Mouse (Mus musculus) kidney, embryonic 14.5 days (tissue): ENCODE data around the gene Kcnt2. TPM values are rescaled to one million over a fixed set of nuclear protein-coding genes. Genes with fewer than 3 reads are reported as not detected.

Experiments
- ATAC-seq: fragments of 200-750 bp; cut with Nextera tagmentation; 2 replicates; pipeline ENCODE4 v1.8.0; 2017; ENCODE audit warnings: moderate number of reproducible peaks, mild to moderate bottlenecking, moderate TSS enrichment, moderate library complexity; ENCODE audit not compliant: low FRiP score, low TSS enrichment
- H3K27ac ChIP-seq: fragments of 300-500 bp; sonication (generic); 2 replicates; pipeline ENCODE4 v1.5.1; 2014; ENCODE audit warnings: low read depth, mild to moderate bottlenecking, low read length, moderate library complexity, mixed read lengths
- H3K27me3 ChIP-seq: fragments of 300-500 bp; sonication (generic); 2 replicates; pipeline ENCODE4 v1.6.1; 2014; ENCODE audit warnings: mild to moderate bottlenecking, low read length; ENCODE audit not compliant: control insufficient read depth, insufficient read depth
- H3K36me3 ChIP-seq: fragments of 300-500 bp; sonication (generic); 2 replicates; pipeline ENCODE4 v1.6.1; 2014; ENCODE audit warnings: low read length, mixed read lengths; ENCODE audit not compliant: control insufficient read depth, insufficient read depth
- H3K4me1 ChIP-seq: fragments of 300-500 bp; sonication (generic); 2 replicates; pipeline ENCODE4 v1.6.1; 2014; ENCODE audit warnings: low read length, mixed read lengths; ENCODE audit not compliant: control insufficient read depth, insufficient read depth
- H3K4me2 ChIP-seq: fragments of 300-500 bp; sonication (generic); replicated peaks from 2 replicates; pipeline ENCODE4 v1.6.1; 2014; ENCODE audit warnings: low read depth, mild to moderate bottlenecking, low read length
- H3K4me3 ChIP-seq: fragments of 300-500 bp; sonication (generic); 2 replicates; pipeline ENCODE4 v1.5.1; 2014; ENCODE audit warnings: mild to moderate bottlenecking, low read length
- H3K9ac ChIP-seq: fragments of 300-500 bp; sonication (generic); 2 replicates; pipeline ENCODE4 v1.6.1; 2014; ENCODE audit warnings: low read depth, mild to moderate bottlenecking, low read length, moderate library complexity
- H3K9me3 ChIP-seq: fragments of 300-500 bp; sonication (generic); 2 replicates; pipeline ENCODE4 v1.6.1; 2016; ENCODE audit warnings: low read length; ENCODE audit not compliant: control insufficient read depth
- WGBS: fragments of 180-500 bp; shearing (Covaris S2); extraction: QIAGEN DNeasy Blood & Tissue Kit; methylation state at CpG from one replicate; pipeline ENCODE4 v1.1.7; 2014; 5-methylcytosine and 5-hydroxymethylcytosine counted together
- polyA plus RNA-seq: library from polyadenylated mRNA; unstranded; fragments of >200 nt; fragmentation: Nextera tagmentation; extraction: Ambion mirVana; gene quantifications from 2 replicates; pipeline ENCODE4 v1.2.1, GENCODE M21; 2014

Kcnt2 gene
- polyA plus RNA-seq = 3.0 and 4.8 TPM in 2 replicates

DNA sequence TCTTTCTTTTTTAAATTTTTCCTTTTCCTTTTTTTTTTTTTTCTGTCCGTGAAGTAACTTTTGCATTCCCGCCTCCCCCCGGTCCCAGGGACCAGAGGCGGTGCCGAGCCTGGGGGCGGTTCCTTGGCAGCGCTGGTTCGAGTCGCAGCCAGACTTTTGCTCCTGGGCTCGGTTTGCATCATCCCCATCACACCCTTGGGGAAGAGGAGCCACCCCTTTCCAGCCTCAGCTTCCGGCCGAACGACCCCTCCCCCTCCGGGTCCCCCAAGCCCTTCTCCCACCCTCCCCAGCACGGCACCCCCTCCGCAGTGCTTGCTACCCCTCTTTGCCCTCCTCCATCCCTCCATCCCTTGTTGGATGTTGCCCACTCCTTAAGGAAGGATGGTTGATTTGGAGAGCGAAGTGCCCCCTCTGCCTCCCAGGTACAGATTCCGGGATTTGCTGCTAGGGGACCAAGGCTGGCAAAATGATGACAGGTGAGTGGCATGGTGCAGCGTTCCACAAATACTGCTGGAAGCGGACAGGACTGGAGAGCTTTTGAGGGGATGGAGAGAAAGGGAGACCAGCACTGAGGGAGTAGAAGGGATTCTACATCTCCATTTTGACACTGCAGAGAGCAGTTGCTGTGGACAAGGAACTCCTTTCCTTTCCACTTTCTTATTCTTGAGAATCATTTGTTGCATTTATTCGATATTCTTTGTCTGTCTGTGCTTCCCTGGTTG lies at the start of gene Kcnt2:
Gene Kcnt2 (plus strand): TSS at position 283 of the 722 bp plus-strand sequence.
- Histone ChIP-seq H3K9me3 (no peaks in the 10 kb centered on the region), H3K4me1 (no peaks in the 10 kb centered on the region), H3K27me3 (no peaks in the 10 kb centered on the region), H3K27ac (no peak within 1 kb of the TSS), H3K36me3 (no peaks in the 10 kb centered on the region), H3K4me3 (peak within 1 kb of the TSS; percentile 60), H3K4me2 (peak within 1 kb of the TSS; percentile 83), H3K9ac (peak within 1 kb of the TSS; percentile 52; the same call in 1 of the 2 replicates)
- ATAC-seq = peak; percentile 37
- WGBS = 2% methylated on average over 21 of the region's 21 CpGs

DNA sequence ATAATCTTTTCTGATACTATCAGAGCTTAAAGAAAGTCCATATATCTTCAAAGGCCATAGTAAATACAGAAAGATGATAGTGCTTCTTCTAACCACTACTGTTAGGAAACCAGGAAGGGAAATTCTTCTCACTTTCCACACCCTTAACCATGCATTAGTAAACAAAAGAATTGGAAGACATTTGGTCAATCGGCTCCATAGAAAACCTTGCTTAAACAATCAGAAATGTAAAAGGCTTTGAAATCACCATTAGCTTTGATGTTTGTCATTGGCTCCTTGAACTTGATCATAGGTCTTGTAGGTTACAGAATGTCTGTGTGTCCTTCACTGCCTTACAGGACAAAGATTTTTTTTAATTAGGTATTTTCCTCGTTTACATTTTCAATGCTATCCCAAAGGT lies 40.6 kb upstream of the Kcnt2 start:
- Histone ChIP-seq H3K36me3 (no peaks in the 10 kb centered on the region), H3K4me1 (no peaks in the 10 kb centered on the region), H3K27me3 (no peaks in the 10 kb centered on the region), H3K9me3 (no peaks in the 10 kb centered on the region; the same call in 1 of the 2 replicates), H3K9ac (no peak overlapping the region), H3K4me2 (no peak overlapping the region), H3K27ac (no peak overlapping the region), H3K4me3 (no peak overlapping the region)
- ATAC-seq = no peak
- WGBS = 88% methylated on average over 2 of the region's 2 CpGs

DNA sequence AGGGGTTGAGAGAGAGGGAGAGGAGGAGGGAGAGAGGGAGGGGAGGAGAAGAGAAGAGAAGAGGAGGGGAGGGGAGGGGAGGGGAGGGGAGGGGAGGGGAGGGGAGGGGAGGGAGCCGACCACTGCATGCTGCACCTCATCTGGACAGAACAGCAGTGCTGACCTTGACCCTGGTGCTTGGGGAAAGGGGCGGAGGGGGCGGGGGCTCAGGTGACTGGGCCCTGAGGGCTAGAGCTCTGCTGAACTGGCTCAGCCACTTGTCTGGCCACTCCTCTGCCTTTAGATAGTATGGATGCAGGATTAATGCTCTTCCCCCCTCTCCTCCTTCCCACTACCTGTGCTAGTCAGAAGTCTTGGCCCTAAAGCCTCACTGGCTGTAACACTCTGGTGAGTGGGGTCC lies 20.7 kb upstream of the Kcnt2 start:
- H3K9ac ChIP-seq = no peak overlapping the region
- H3K9me3 ChIP-seq = no peaks in the 10 kb centered on the region
- H3K4me2 ChIP-seq = no peak overlapping the region
- no peak for ATAC-seq
- no peaks in the 10 kb centered on the region for H3K4me1 ChIP-seq
- H3K4me3 ChIP-seq = no peak overlapping the region
- no peaks in the 10 kb centered on the region for H3K36me3 ChIP-seq
- no peaks in the 10 kb centered on the region for H3K27me3 ChIP-seq
- no peak overlapping the region for H3K27ac ChIP-seq
- 30% methylated on average over 3 of the region's 3 CpGs for WGBS

DNA sequence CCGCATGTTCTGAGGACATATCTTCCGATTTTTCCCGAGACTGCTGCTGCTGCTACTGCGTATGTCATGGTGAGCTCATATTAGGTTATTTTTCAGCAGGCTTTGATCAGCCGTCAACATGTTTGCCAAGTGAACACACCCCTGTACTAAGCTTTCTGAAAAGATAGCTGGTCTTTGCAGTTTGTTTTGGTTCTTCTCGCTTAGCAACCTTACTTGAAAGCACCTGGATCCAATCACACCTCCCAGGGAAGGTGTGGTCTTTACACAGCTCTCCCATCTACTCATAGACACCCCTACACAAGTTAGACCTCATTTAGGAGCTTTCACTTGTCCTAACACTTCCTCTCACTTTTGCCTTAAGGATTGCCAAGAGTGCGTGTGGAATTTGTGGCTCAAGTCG lies 19.3 kb upstream of the Kcnt2 start:
- no peaks in the 10 kb centered on the region for H3K27me3 ChIP-seq
- H3K9ac ChIP-seq = no peak overlapping the region
- 82% methylated on average over 8 of the region's 8 CpGs for WGBS
- H3K27ac ChIP-seq = no peak overlapping the region
- H3K4me3 ChIP-seq = no peak overlapping the region
- H3K9me3 ChIP-seq = no peaks in the 10 kb centered on the region
- ATAC-seq = no peak
- no peaks in the 10 kb centered on the region for H3K4me1 ChIP-seq
- H3K4me2 ChIP-seq = no peak overlapping the region
- no peaks in the 10 kb centered on the region for H3K36me3 ChIP-seq

DNA sequence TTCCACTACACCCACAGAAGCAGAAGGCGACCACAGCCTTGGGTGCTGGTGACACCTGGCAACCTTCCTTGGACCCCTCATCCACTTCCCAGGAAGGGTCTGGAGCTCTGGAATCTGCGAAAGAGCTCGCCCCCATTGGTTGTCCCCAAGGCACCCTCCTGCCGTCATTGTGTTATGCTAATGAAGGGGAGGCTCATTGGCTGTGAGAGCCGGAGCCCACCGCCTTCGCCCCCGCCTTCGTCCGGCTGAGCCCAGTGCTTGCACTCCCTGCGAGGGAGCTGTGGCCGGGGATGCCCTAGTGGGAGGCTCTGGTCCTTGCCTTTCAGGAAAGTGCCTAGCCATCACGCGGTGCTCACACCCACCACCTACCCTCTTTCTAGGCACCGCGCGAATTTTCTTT lies 493 bp upstream of the Kcnt2 start:
- Histone ChIP-seq H3K9me3 (no peaks in the 10 kb centered on the region), H3K9ac (peak overlapping the region; percentile 52; the same call in 1 of the 2 replicates), H3K4me1 (no peaks in the 10 kb centered on the region), H3K27me3 (no peaks in the 10 kb centered on the region), H3K4me3 (peak overlapping the region; percentile 60), H3K36me3 (no peaks in the 10 kb centered on the region), H3K27ac (no peak overlapping the region), H3K4me2 (peak overlapping the region; percentile 83)
- under 1% methylated on average over 17 of the region's 17 CpGs for WGBS
- ATAC-seq = peak; percentile 100

DNA sequence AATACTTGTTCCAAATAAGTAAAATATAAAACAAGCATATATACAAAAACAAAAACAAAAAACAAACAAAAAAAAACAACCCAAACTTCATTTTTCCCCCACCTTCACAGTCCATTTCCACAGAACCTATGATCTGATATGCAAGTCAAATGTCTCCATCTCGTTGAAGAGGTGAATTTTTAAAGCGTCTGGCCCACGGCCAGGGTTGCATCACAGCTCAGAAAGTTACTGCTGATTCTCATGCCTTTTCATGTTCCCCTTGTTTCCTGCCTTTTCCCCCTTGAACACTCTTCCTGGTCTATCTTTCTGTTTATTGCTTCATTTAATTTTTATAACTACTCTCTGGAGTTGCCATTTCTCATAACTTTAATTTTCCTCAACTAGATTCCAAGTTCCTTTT lies 18.7 kb downstream of the Kcnt2 start:
- no peak for ATAC-seq
- Histone ChIP-seq H3K4me3 (no peak overlapping the region), H3K9me3 (no peaks in the 10 kb centered on the region), H3K36me3 (no peaks in the 10 kb centered on the region), H3K9ac (no peak overlapping the region), H3K4me2 (no peak overlapping the region), H3K27ac (no peak overlapping the region), H3K27me3 (no peaks in the 10 kb centered on the region), H3K4me1 (no peaks in the 10 kb centered on the region)
- 84% methylated on average over 3 of the region's 3 CpGs for WGBS

DNA sequence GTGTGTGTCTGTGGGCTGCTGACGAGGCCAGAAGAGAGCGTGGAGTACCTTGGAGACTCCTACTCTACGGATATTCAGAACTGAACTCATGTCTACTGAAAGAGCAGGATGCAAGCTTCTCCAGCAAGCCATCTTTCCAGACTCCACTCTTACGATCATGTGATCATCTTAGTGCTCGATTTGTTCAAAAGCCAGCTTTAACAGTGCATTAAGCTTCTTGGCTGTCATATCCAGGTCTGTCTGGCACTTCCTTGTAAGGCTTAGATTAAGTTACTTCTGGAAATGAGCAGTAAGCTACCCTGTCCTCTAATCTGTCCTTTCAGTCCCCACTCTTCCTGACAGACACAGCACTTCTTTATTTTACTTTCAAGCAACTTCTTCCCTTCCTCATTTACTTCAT lies 20.1 kb downstream of the Kcnt2 start:
- H3K36me3 ChIP-seq = no peaks in the 10 kb centered on the region
- 82% methylated on average over 5 of the region's 5 CpGs for WGBS
- no peaks in the 10 kb centered on the region for H3K4me1 ChIP-seq
- H3K9me3 ChIP-seq = no peaks in the 10 kb centered on the region
- no peak overlapping the region for H3K27ac ChIP-seq
- no peak overlapping the region for H3K4me3 ChIP-seq
- no peak overlapping the region for H3K9ac ChIP-seq
- no peak for ATAC-seq
- no peaks in the 10 kb centered on the region for H3K27me3 ChIP-seq
- H3K4me2 ChIP-seq = no peak overlapping the region

DNA sequence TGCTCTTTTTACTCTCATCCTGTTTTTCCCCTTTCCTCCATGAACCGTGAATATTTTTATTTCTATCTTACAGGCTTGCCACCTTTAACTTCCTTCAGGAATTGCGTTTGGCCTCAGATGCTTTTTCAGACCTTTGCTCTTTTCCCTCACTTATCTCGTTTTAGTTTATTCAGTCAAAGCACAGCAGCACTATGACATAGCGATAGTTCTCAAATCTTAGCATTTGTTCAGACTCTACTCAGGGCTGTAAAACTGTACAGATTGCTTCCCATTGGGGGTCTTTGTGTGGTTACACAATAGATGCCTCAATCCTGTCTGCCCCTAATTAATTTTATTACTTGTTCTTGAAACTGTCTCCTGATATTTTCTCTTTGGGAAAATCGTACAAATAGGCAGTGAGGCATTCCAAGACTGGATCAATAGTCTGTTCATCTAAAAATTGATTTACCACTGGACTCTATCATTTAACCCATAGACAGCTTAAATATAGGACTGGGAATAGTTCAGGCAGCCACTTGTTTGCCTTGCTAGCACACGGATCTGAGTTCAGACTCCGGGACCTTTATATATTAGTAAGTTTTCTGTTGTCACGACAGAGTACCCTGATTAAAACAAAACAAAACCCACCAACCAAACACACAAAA lies 20.8 kb downstream of the Kcnt2 start:
- WGBS = 46% methylated on average over 8 of the region's 8 CpGs
- Histone ChIP-seq H3K27me3 (no peaks in the 10 kb centered on the region), H3K4me1 (no peaks in the 10 kb centered on the region), H3K4me3 (no peak overlapping the region), H3K36me3 (no peaks in the 10 kb centered on the region), H3K9me3 (no peaks in the 10 kb centered on the region), H3K4me2 (no peak overlapping the region), H3K27ac (no peak overlapping the region), H3K9ac (no peak overlapping the region)
- ATAC-seq = no peak

DNA sequence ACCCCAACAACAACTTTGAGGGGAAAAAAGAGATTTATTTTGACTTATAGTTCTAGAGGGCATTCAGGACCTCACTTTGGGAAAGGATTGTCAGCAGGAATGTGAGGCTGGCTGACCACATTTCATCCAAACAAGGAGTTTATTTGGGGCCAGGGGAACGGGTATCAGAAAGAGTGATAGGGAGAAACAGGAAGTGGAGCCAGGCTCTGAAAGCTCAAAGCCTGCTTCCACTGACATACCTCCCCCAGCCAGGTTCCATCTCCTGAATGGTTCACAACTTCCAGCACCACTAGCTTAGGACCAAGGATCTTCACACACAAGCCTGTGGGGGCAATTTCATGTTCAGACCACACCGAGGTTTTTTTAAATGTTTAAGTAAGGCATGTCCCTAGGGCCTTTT lies 21.3 kb downstream of the Kcnt2 start:
- no peak overlapping the region for H3K9ac ChIP-seq
- H3K27me3 ChIP-seq = no peaks in the 10 kb centered on the region
- WGBS = 45% methylated on average over 2 of the region's 2 CpGs
- no peak overlapping the region for H3K27ac ChIP-seq
- H3K4me1 ChIP-seq = no peaks in the 10 kb centered on the region
- H3K4me3 ChIP-seq = no peak overlapping the region
- ATAC-seq = no peak
- no peak overlapping the region for H3K4me2 ChIP-seq
- H3K36me3 ChIP-seq = no peaks in the 10 kb centered on the region
- no peaks in the 10 kb centered on the region for H3K9me3 ChIP-seq
